Mouse (Mus musculus) left cerebral cortex, postnatal 25 days (tissue): ENCODE measurements around the gene Zfp180. TPM values are rescaled to one million over a fixed set of nuclear protein-coding genes. Genes with fewer than 3 reads are reported as not detected.
"Not testable (repeated sequence)": the region's sequence is repeated elsewhere in the genome, so short reads cannot be mapped to it uniquely, and the experiment has no call there.

Experiments used
- DNase-seq, 2 experiments: peaks; one replicate each; pipeline ENCODE4 v3.0.0; 2022; ENCODE audit warnings: low spot score in 2 of 2, mixed read lengths in 1 of 2
- intact Hi-C: fragments of 180-260 bp; cut with DNase I; formaldehyde crosslinking; loops from one replicate; pipeline ENCODE4 v1.15.1; 2025
- total RNA-seq, 2 experiments: library from RNA; stranded (reverse); gene quantifications; 2 replicates each; pipeline ENCODE4 v1.2.3; 2021

The Zfp180 gene
- total RNA-seq, result 10 to 100 TPM; 47.1 to 47.6 TPM

DNA sequence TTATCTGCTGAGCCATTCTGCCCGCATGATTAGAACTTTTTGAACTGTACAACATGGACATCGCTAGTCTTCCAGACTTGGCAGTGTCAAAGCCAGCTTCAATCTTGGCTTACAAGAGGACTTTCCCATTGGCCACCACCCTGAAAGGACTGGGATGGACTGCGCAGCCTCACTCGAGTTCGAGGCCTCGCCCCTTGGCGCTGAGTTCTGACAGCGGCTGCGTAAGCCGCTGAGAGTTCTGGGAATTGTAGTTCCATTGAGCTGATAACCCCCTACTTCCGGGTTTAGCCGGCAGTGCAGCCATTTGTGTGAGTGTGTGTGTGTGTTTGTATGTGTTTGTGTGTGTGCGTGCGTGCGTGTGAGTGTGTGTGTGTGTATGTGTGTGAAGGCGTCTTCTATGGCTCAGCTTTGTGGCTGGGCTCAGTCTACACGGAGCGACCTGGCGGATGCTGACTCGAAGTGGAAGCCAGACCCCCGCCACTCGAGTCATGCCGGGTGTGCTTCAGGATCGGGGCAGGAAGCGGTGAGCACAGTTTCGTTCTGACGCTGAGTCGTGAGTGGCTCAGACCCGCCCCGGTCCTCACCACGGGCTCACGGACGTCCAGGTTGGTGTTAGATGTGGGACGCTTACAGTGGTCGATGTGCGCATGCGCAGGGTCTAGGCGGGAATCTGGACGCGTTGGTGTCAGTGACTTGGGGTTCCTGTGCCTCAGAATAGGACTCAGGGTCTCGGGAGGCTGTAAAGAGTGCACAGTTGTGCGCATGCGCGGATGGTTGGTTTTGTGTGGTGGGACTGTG lies at the start of gene Zfp180:
Zfp180 (plus strand) TSS at position 291 of the 798 bp plus-strand sequence.
- intact Hi-C loops, result loop anchor here (1.0 to 5.0 kb wide), 4 partner anchors 30 to 170 kb away; partner anchors contain the start of genes Zfp108, Zfp112, Zfp114 and Zfp235
- DNase-seq, result peak; percentile 95 to 98

DNA sequence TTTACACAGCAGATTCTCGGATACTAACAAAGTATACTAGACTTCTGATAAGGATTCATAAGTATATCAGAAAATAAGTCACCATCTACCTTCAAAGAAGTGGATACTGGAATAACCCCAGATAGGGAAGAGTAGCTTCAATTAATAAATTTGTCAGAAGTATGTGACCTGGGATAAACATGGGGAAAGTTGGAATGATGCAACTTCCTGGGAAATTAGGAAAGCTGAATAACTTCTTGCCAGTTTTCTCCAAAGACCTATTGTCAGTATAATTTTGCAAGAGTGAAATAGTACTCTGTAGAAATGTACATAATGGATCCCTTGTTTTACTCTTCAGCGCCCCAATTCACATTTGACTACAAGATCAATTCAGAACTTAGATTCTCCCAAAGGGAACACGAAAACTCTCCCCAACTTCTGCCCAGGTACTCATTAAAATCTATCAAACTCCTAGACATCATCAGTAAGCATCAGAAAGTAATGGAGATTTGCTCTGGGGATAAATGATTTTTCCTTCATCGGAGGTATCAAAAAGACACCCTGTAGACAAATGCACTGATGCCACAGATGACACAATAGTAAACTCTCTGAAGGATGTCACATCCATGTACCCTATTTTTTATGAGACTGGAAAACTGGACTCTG lies 28.9 kb upstream of the Zfp180 start, which contains the start of gene Vmn1r183:
Vmn1r183 (plus strand) TSS at position 595 of the 645 bp plus-strand sequence.
- intact Hi-C loops, result no loop called here
- DNase-seq, result no peak

DNA sequence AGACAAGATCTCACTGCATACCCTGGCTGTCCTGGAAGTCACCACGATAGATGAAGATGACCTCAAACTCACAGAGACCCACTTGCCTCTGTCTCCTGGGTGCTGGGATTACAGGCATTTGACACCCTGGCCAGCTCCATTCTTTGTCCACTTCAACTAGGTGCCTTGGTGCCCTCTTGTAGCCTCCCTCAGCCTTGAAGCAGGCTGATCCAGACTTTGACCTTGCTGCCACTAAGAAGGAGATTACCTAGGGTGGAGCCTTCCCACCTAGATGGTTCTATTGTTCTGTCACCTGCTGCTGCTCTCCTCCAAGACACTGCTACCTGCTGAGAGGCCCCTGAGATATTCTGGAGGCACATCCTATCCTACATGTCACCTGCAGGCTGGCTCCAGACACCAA lies 7.3 kb upstream of the Zfp180 start:
- intact Hi-C loops, result not testable (repeated sequence)

DNA sequence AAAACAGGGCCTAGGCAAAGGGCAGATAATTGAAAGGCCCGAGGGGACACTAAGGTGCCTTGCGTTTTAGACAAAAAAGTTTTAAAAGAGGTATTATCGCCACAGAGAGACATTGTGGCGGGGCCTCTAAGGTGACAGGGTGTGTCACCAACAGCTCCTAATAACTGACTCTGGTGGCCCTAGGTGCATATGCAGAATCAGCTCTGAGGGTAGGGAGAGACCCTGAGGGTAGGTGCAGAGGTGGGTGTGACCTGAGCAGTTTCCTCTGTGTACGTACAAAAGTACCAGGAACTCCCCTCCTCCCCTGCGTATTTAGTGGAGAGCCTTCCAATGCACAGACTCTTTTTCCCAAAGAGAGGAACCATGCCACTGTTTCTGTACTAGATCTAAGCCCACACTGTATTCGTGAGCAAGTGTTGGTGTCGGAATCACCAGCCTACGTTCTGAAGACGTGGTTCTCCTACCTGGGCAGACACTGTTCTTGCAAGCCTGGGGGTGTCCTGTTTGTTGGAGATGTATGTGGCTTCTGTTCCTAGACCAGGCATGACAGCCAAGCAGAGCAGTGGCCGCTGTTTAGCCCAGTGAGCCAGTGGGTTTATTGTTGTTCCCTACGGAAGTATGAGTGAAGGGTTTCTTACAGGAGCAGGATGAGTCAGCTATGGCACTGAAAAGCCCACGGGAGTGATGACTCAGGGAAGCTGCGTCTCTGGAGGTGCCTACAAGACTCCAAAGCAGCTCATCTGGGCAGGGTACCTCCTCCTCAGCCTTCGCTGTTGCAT lies 922 bp downstream of the Zfp180 start:
- peak; percentile 55 to 93 for DNase-seq
- intact Hi-C loops, result loop anchor here (1.0 to 5.0 kb wide), 2 partner anchors 30 to 170 kb away; partner anchors contain the start of genes Zfp108 and Zfp112

More for the DNA sequence above, 7.3 kb upstream of the Zfp180 start:
- DNase-seq, result not testable (repeated sequence)

DNA sequence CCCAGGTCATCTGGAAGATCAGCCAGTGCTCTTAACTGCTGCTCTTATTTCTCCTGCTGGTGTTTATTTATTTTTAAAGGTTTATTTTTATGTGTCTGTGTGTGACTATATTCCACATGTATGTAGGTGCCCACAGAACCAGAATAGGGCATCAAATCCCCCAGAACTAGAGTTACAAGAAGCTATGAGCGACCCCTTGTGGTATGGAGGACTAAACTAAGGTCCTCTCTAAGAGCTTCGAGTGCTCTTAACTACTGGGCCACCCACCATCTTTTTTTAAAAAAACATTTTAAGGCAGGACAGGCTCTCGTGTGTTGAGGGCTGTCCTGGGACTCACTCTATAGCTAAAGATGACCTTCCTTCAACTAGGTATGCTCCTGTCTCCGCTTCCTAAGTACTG lies 5.1 kb downstream of the Zfp180 start:
- intact Hi-C loops, result no loop called here
- no peak for DNase-seq

DNA sequence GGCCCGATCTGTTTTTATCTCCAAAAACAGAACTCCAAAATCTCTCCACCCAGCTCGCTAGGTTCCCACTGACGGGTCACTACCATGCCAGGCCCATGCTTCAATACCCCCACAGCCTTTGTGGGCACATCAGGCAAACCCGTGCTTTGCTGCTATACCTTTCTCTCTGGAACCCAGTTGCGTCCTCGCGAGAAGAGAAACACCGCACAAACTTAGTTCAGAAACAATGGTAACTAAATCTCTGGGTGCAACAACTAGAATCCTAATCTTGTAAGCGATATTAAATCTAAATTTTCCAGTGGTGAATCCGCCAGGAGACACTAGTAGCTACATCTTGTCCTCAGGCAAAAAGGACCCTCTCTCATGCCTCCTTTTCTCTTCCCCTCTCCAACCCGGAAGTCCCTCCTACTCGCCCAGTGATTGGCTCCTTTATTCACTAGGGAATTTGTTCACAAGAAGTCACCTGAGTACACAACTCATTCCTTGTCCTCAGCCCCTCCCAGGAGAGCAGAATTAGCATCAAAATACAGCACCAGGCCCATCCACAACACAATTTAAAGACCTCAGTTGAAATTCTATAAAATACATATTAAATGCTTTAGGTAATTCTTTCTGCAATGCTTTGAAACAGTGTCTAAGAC lies 5.9 kb downstream of the Zfp180 start:
- intact Hi-C loops, result no loop called here
- DNase-seq, result no peak

DNA sequence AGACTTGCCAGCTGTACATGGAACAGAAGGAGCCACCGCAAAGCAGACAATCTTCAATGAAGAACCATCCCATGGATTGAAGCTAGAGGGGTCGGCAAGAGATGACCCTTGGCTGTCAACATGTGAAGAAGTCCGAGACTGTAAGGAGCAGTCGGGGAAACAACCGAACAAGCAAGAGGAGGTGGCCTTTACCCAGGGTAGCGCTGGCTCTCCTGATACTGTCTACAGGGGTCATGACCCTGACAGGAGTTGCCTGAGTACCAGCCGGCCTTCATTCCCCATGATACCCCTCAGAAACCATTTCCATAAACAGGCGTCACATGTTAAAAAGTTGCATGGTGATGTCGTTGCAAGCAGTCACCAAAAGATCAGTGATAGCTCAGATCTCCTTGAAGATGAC lies 22.7 kb downstream of the Zfp180 start:
- no peak for DNase-seq
- intact Hi-C loops, result no loop called here

DNA sequence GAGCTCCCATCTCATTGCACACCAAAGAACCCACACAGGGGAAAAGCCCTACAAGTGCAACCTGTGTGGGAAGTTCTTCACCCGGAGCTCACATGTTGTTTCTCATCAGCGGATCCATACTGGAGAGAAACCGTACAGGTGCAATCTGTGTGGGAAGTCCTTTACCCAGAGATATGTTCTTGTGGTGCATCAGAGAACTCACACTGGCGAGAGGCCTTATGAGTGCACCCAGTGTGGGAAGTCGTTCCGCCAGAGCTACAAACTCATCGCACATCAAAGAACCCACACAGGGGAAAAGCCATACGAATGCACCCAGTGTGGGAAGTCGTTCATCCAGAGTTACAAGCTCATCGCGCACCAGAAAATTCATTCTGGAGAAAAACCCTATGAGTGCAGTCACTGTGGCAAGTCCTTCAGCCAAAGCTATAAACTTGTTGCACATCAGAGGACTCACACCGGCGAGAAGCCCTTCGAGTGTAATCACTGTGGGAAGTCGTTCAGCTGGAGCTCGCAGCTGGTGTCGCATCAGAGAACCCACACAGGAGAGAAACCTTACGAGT lies 23.5 kb downstream of the Zfp180 start:
- intact Hi-C loops, result no loop called here
- no peak for DNase-seq

DNA sequence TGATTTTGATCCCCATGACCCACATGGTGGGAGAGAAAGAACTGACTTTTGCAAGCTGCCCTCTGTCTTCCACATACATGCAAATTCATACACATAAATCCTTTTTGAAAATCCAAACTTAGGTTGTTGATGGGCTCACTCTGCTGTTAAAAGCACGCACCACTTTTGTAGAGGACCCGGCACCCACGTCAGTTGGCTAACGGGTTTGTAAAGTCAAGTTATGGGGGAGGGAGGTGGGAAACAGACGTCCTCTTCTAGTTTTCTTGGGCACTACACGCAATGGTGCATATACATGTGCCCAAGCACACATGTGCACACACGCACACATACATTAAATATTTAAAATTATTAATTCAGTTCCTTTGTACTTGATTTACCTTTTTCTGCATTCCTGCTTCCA lies 29.1 kb downstream of the Zfp180 start:
- intact Hi-C loops, result no loop called here
- no peak for DNase-seq

DNA sequence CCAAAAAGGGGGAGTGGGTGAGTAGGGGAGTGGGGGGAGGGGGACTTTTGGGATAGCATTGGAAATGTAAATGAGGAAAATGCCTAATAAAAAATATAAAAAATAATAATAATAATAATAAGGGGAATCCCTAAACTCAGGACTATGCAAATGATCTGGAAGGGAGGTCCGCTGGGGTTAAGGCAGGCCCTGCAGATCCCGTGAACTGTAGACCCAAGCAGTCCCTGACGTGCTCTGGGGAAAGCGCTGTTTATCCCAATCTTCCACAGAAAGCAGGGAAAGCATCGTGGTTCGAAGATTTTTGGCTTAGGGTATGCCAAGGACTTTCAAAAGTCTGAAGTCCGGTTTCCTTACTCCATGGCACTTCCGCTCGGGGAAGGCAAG lies 30.0 kb downstream of the Zfp180 start:
- no peak for DNase-seq
- intact Hi-C loops, result loop anchor here (1.0 kb wide), 3 partner anchors 23 to 205 kb away; partner anchors contain the start of genes Zfp235 and Zfp94

DNA sequence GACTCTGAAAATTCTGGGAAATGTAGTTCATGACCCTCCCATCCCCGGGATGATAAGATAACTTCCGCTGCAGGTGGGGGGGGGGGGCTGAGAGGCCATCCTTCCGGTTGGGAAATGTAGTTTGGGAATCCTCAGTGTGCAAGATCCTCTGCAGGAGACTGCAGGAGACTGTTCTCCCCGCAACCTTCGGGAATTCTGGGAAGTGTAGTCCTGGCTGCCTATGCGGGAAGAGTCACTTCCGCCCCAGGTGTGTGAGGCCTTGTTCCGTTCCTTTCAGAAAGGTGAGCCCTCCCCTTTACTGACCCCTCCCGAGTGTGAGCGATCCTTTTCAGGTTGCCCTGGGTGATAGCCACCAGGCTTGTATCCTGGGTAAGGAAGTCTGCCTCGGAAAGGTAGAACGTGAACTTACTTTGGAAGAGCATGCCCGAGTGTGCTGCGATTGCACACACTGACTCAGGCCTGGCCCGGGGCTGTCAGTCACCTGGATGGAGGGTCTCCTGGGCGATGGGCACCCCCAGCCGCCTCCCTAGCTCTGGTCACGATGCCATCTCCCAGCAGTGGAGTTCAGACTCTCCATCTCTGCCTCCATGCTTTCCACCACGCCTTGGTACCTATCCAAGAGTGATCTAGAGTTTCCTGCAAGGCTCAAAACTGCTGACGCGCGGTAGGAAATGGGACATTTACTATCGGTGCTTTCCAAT lies 30.6 kb downstream of the Zfp180 start, which contains the start of gene Zfp112:
Zfp112 (plus strand) TSS at position 159 of the 701 bp plus-strand sequence.
- intact Hi-C loops, result loop anchor here (1.0 kb wide), 3 partner anchors 22 to 204 kb away; partner anchors contain the start of genes Zfp235 and Zfp94
- DNase-seq, result peak; percentile 84 to 94

DNA sequence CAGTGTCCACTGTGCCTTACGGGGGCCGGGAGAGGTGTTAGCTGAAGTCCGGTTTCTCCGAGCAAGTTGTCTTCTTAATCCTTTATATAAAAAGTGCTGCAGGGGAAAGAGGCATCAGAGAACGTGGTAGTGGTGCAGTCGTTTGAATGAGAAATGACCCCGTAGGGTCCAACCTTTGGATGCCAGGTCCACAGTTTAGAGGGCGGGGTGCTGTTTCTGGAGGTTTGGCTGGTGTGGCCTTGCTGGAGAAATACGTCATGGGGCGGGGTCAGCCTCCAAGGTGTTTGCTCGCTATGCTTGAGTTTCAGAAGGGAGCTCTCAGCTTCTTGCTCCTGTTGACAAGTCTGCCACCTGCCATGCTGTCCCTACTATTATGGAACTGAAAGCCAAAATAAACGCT lies 31.3 kb downstream of the Zfp180 start:
- peak; percentile 22 to 55 for DNase-seq
- intact Hi-C loops, result no loop called here

DNA sequence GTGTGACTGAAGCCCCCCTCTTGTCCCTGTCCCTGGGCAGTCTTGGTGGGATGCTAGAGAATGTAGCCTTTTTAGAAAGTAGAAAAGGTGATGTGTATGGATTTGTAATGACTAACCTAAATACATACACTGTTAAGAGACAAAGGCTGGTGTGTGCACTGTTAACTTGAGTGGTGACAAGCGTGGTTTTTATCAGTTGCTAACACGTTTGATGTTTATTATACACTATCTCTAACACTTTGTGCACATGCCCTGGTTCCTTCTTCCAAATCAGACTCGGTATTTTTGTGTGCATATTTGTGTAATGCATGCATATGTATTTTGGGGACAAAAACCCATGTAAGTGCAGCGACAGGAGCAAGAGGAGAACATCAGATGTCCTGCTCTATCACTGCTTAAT lies 34.9 kb downstream of the Zfp180 start:
- no peak for DNase-seq
- intact Hi-C loops, result no loop called here

DNA sequence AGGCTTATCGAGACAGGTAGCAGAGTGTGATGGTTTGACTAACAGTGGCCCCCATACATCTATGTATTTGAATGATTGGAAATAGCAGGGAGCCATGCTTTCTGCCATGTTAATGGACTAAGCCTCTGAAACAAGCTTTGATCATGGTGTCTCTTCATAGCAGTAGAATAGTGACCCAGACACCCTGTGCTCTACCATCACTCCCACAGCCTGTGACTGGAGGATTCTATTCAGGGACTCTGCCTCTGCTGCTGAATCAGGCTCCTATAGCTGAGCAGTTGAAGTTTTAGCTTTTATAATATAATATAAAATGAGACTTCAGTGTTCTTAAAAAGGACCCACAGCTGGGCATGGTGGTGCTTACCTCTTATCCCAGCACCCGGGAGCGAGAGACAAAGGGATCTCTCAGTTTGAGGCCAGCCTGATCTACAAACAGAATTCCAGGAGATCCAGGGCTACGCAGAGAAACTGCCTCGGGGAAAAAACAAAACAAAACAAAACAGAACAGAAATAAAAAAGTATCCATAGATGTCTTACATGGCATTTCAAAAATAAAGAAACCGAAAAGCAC lies 51.8 kb downstream of the Zfp180 start:
- intact Hi-C loops, result loop anchor here (10.0 kb wide), 1 partner anchor 121 kb away; the partner anchor contains the start of gene Zfp108
- DNase-seq, result peak in 1 of 2 experiments; percentile 24

DNA sequence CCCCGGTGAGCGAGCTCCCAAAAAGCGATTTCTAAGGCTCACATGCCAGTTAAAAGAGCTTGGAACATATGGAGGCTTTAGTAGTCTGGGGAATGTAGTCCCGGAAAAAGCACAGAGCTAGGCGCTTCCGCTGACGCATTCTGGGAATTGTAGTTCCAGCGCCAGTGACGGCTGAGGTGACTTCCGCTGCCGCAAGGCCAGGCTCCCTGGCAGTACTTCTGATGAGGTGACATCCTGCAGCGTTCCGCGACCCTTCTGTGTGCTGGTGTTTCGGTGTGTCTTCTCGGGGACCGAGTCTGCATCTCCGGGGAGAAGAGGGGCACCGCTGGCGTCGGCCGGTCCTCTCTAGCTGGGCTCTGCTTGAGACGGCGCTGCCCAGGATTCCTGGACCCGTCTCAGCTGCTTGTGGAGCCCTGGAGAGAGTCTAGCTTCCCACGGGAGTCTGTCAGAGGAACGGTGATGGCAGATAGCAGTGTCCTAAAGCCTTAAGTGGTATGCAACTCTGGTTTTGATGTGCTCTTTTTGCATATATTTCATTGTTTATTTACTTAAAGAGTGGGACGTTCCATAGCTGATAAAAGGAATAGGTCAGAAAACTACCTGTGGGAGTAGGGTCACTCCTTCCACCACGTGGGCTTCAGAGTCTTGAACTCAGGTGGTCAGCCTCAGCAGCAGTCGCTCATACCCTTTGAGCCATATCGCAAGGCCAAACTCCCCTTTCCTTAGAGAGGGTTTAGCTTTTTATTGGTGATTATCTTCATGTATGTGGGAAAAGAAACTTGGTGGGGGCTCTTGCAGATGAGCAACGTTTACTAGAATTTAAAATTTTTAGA lies 52.5 kb downstream of the Zfp180 start, which contains the start of gene Zfp235:
Zfp235 (plus strand) TSS at position 174 of the 833 bp plus-strand sequence.
- peak; percentile 92 to 96 for DNase-seq
- intact Hi-C loops, result loop anchor here (1.0 to 10.0 kb wide), 3 partner anchors 22 to 121 kb away; partner anchors contain the start of genes Zfp108, Zfp112 and Zfp180

DNA sequence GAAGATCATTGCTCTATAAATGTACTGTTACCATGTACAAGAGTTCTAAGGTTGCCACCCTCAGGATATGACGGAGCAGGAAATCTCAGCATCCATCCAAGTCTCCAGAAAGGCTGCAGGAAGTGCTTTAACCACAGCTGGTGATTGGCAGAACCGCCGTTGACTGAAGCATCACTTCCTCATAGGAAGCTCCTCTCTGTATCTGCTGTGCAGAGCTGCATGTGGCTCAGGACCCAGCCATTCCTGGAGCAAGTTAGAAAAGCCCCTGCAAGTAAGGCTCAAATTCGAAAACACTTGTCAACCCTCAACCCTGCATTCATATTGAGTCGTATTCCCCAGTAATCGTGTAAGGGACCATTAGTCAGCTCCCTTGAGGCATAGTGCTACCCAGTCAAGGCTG lies 60.8 kb downstream of the Zfp180 start:
- intact Hi-C loops, result no loop called here
- DNase-seq, result no peak

DNA sequence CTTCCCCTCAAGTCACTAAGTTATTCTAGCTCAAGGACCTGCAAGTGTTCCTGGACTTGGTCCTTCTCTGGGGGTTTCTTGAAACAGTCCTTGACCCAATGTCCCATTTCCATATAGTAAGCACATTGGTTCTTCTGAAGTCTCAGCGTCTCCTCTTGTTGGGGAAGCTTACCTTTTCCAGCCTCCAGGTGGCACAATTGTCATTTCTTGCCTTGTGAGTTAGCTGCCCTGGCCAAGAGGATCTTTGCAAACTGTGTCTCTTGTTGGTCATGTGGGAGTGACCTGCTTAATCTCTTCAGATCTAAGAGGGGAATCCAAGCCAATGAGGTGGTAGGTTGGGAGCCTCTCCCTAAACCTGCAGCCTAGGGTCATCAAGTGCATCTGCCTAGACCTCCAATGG lies 71.5 kb downstream of the Zfp180 start:
- no peak for DNase-seq
- intact Hi-C loops, result no loop called here
